Mouse (Mus musculus) spleen, adult 12 weeks (tissue): Measurements from ENCODE around the gene Madd.
"Not testable (repeated sequence)": the region's sequence is repeated elsewhere in the genome, so short reads cannot be mapped to it uniquely, and the experiment has no call there.

Source experiments
- DNase-seq: peaks from one replicate; pipeline ENCODE4 v3.0.0; 2022; ENCODE audit warnings: low spot score

The Madd gene

GRCm38 (mm10) chr2:91121497-91121896 lies 62.1 kb downstream of the Madd start:
- DNase-seq: no peak

GRCm38 (mm10) chr2:91121011-91121410 lies 62.6 kb downstream of the Madd start:
- DNase-seq: no peak

GRCm38 (mm10) chr2:91120261-91120671 lies 63.4 kb downstream of the Madd start:
- no peak for DNase-seq

- no peak for DNase-seq
Measured at GRCm38 (mm10) chr2:91119551-91119950, 64.1 kb downstream of the Madd start.

GRCm38 (mm10) chr2:91119061-91119460 lies 64.6 kb downstream of the Madd start:
- no peak for DNase-seq

- no peak for DNase-seq
Measured at GRCm38 (mm10) chr2:91118647-91119046, 65.0 kb downstream of the Madd start.

- no peak for DNase-seq
Measured at GRCm38 (mm10) chr2:91117585-91118275, 65.9 kb downstream of the Madd start, which contains the start of gene Mybpc3. Mybpc3 (plus strand) TSS chr2:91118144.

- no peak for DNase-seq
Measured at GRCm38 (mm10) chr2:91116842-91117241, 66.8 kb downstream of the Madd start.

- DNase-seq: no peak
Measured at GRCm38 (mm10) chr2:91115578-91115970, 68.1 kb downstream of the Madd start.

- peak; percentile 30 for DNase-seq
Measured at GRCm38 (mm10) chr2:91114781-91115577, 68.7 kb downstream of the Madd start.

GRCm38 (mm10) chr2:91113852-91114251 lies 69.8 kb downstream of the Madd start:
- DNase-seq: no peak

- DNase-seq: no peak
Measured at GRCm38 (mm10) chr2:91113334-91113733, 70.3 kb downstream of the Madd start.

GRCm38 (mm10) chr2:91112491-91112890 lies 71.1 kb downstream of the Madd start:
- DNase-seq: no peak

GRCm38 (mm10) chr2:91111832-91112231 lies 71.8 kb downstream of the Madd start:
- not testable (repeated sequence) for DNase-seq

GRCm38 (mm10) chr2:91110429-91110828 lies 73.2 kb downstream of the Madd start:
- no peak for DNase-seq

- no peak for DNase-seq
Measured at GRCm38 (mm10) chr2:91109807-91110385, 73.7 kb downstream of the Madd start.

GRCm38 (mm10) chr2:91109241-91109640 lies 74.4 kb downstream of the Madd start:
- DNase-seq: no peak

- no peak for DNase-seq
Measured at GRCm38 (mm10) chr2:91108156-91108555, 75.5 kb downstream of the Madd start.

- DNase-seq: peak; percentile 74
Measured at GRCm38 (mm10) chr2:91101124-91101740, 82.4 kb downstream of the Madd start.

- no peak for DNase-seq
Measured at GRCm38 (mm10) chr2:91098156-91098555, 85.5 kb downstream of the Madd start.

GRCm38 (mm10) chr2:91097015-91097414 lies 86.6 kb downstream of the Madd start:
- DNase-seq: no peak

GRCm38 (mm10) chr2:91096524-91096923 lies 87.1 kb downstream of the Madd start:
- DNase-seq: peak; percentile 42

GRCm38 (mm10) chr2:91090827-91091226 lies 92.8 kb downstream of the Madd start:
- DNase-seq: no peak
